Mouse (Mus musculus) forebrain, embryonic 14.5 days (tissue): ENCODE data around the gene Kcnip4. TPM values are rescaled to one million over a fixed set of nuclear protein-coding genes. Genes with fewer than 3 reads are reported as not detected.
A peak's percentile ranks its signal among the peaks of the same experiment; 100 is the strongest.

Experiments used
- ATAC-seq: fragments of 200-750 bp; cut with Nextera tagmentation; 2 replicates; pipeline ENCODE4 v1.8.0; 2017; ENCODE audit warnings: mild to moderate bottlenecking, moderate library complexity
- DNase-seq: peaks from one replicate; pipeline ENCODE4 v3.0.0-alpha.2; 2015; ENCODE audit warnings: low spot score
- H3K27ac ChIP-seq: fragments of 300-500 bp; sonication (generic); 2 replicates; pipeline ENCODE4 v1.5.1; 2014; ENCODE audit warnings: low read depth, mild to moderate bottlenecking, control low read depth, low read length, moderate library complexity
- H3K27me3 ChIP-seq: fragments of 300-500 bp; sonication (generic); replicated peaks from 2 replicates; pipeline ENCODE4 v1.6.1; 2014; ENCODE audit warnings: low read length, control low read depth, mixed read lengths; ENCODE audit not compliant: control insufficient read depth, insufficient read depth
- H3K36me3 ChIP-seq: fragments of 300-500 bp; sonication (generic); 2 replicates; pipeline ENCODE4 v1.6.1; 2014; ENCODE audit warnings: low read length, control low read depth; ENCODE audit not compliant: control insufficient read depth, insufficient read depth
- H3K4me1 ChIP-seq: fragments of 300-500 bp; sonication (generic); 2 replicates; pipeline ENCODE4 v1.6.1; 2014; ENCODE audit warnings: antibody characterized with exemption, low read length, control low read depth; ENCODE audit not compliant: control insufficient read depth, insufficient read depth
- H3K4me2 ChIP-seq: fragments of 300-500 bp; sonication (generic); 2 replicates; pipeline ENCODE4 v1.6.1; 2014; ENCODE audit warnings: mild to moderate bottlenecking, control low read depth, low read length
- H3K4me3 ChIP-seq: fragments of 300-500 bp; sonication (generic); 2 replicates; pipeline ENCODE4 v1.5.1; 2014; ENCODE audit warnings: low read depth, low read length, control low read depth
- H3K9ac ChIP-seq: fragments of 300-500 bp; sonication (generic); 2 replicates; pipeline ENCODE4 v1.6.1; 2014; ENCODE audit warnings: mild to moderate bottlenecking, low read length, control low read depth, moderate library complexity
- H3K9me3 ChIP-seq: fragments of 300-500 bp; sonication (generic); replicated peaks from 2 replicates; pipeline ENCODE4 v1.6.1; 2016; ENCODE audit warnings: low read length, control low read depth, mixed read lengths; ENCODE audit not compliant: control insufficient read depth
- WGBS: fragments of 180-500 bp; shearing (Covaris S2); extraction: QIAGEN DNeasy Blood & Tissue Kit; methylation state at CpG from one replicate; pipeline ENCODE4 v1.1.7; 2014; 5-methylcytosine and 5-hydroxymethylcytosine counted together
- polyA plus RNA-seq: library from polyadenylated mRNA; unstranded; fragments of >200 nt; fragmentation: Nextera tagmentation; extraction: Ambion mirVana; gene quantifications from 2 replicates; pipeline ENCODE4 v1.2.1, GENCODE M21; 2014

Gene Kcnip4
- polyA plus RNA-seq, 1 experiment from 2014 or later = 8.0 TPM

DNA sequence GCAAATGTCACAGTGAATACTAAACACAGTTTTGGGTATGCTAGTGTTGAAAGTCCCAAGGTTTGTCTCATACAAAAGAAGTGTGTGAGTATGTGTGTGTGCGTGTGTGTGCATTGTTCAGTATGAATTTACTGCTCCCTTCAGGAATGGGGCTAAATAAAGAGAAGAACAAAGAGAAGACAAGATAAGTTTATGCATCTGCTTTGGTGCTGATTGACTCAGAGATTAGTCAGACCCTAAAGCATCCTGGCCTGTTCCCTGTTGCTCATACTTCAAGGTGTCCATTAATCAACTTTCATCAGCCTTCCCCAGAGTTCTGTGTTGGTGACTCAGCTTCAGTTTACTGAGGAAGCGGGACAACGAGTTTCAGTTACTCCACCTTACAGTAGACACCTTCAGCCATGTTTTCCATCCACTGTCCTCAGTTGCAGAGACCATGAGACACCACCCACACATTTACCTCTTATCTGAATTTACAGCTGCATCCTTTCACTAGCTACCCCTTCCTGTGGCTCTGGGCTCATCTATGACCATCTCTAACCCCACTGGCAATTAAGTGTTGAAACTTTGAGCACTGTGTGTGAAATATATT, 960.6 kb downstream of the Kcnip4 start:
- ATAC-seq (no peak), DNase-seq (no peak)
- Histone ChIP-seq H3K27me3 (no peaks in the 10 kb centered on the region), H3K4me3 (no peak overlapping the region), H3K4me1 (no peaks in the 10 kb centered on the region), H3K36me3 (no peaks in the 10 kb centered on the region), H3K9ac (no peak overlapping the region), H3K9me3 (no peaks in the 10 kb centered on the region), H3K27ac (no peak overlapping the region), H3K4me2 (no peak overlapping the region)
- WGBS = 97% methylated on average over 3 of the region's 3 CpGs

DNA sequence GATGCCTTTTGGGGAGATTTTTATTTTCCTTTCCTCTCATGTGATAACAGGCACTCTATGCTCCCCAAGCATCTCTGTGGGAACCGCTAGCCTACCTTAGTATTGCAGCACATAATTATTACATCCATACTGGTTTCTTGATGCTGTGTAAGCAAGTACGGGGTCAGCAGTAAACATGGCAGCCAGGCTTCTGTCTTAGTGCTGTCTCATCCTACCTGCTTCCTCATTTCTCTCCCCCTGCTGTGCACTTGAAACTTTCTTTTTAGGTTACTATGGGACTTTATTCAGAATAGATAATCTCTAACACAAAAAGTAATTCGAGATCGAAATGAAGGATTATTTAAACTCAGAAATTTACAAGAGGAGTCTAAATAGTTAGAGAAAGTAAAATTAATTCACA, 973.0 kb downstream of the Kcnip4 start:
- ATAC-seq (no peak), DNase-seq (no peak)
- Histone ChIP-seq H3K4me1 (no peaks in the 10 kb centered on the region), H3K9ac (no peak overlapping the region), H3K27ac (no peak overlapping the region), H3K9me3 (no peaks in the 10 kb centered on the region), H3K27me3 (no peaks in the 10 kb centered on the region), H3K4me3 (no peak overlapping the region), H3K36me3 (no peaks in the 10 kb centered on the region), H3K4me2 (no peak overlapping the region)
- 89% methylated on average over 4 of the region's 4 CpGs for WGBS

DNA sequence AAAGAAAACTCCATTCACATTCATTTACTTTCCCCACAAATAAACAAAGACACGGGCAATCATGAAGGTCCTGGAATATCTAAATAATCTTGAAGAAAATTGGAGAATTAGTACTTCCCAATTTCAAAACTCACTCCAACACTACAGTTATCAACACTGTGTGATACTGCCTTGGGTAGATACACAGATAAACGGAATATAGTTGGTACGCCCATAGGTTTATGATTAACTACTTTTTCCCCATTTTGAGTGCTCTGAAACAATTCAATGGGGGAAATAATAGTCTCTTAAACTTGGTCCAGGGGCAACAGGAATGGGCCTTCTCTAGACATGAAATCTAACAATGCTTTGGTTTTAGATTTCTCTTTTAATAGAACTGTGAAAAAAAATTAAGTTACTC, 978.9 kb downstream of the Kcnip4 start:
- no peak overlapping the region for H3K27ac ChIP-seq
- no peak overlapping the region for H3K4me3 ChIP-seq
- 90% methylated on average over 3 of the region's 3 CpGs for WGBS
- no peak for DNase-seq
- no peak overlapping the region for H3K4me2 ChIP-seq
- H3K9me3 ChIP-seq = no peaks in the 10 kb centered on the region
- no peak for ATAC-seq
- no peaks in the 10 kb centered on the region for H3K36me3 ChIP-seq
- H3K4me1 ChIP-seq = no peaks in the 10 kb centered on the region
- no peak overlapping the region for H3K9ac ChIP-seq
- no peaks in the 10 kb centered on the region for H3K27me3 ChIP-seq

DNA sequence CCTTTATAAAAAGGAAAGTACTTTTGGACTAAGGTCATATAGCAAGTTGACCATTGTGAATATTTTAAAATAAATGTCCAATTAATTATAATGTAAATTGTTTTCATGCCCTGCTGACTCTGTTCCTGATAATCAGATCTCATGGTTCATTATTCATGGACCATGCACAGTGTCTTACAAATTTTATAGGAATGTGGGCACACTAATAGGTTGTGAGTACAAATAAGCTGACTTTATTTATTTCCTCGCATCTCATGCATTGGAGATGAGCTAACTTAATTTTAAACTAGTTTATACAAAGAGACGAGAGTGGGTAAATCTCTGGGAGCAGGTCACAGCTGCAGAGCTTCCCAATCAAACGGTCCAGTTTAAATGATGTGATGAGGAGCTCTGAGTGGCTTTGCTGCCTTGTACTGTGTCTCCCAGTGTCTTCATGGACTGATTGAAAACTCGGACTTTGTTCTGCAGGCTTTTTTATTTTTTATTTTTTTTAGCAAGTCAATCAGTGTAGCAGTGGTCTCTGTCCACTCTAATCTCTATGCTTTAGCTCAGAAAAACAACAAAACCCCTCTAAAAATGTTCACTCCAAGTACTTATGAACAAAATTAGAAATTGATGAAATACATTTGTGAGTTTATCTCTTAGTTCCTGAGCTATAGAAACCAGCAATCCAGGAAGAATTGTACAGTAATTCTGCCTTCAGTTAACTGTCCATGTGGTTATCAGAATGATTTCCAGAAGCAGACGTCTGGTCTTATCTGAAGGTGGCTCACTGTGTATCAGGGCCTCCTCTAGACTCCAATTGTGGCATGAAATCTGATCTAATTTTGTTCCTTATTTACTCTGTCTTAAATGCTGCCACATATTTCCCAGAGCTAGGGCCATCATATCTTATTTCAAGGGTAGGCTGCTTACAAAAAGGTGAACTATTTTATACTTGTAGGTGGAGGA, 979.6 kb downstream of the Kcnip4 start:
- no peaks in the 10 kb centered on the region for H3K9me3 ChIP-seq
- no peak overlapping the region for H3K4me2 ChIP-seq
- no peaks in the 10 kb centered on the region for H3K27me3 ChIP-seq
- no peaks in the 10 kb centered on the region for H3K4me1 ChIP-seq
- H3K4me3 ChIP-seq = no peak overlapping the region
- ATAC-seq (no peak), DNase-seq (no peak)
- 31% methylated on average over 5 of the region's 5 CpGs for WGBS
- no peaks in the 10 kb centered on the region for H3K36me3 ChIP-seq
- H3K27ac ChIP-seq = no peak overlapping the region
- H3K9ac ChIP-seq = no peak overlapping the region

DNA sequence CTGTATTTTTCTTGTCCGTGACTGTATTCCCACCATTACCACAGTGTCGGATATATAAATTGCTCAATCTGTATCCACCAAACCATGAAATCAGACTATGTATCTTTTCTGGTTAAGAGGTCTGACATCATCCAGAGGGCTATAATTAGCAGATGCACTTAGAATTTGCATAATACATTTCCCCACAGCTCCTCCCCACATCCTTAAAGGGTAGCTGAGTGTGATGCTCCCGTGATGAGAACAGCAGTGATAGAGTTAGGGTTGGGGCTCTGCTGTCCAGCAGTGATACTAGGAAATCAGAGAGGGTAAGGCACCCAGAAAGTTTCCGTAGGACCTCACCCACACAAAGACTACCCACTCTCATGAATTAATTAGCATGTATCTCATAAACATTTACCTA, 1006.7 kb downstream of the Kcnip4 start:
- Histone ChIP-seq H3K4me1 (no peaks in the 10 kb centered on the region), H3K9ac (no peak overlapping the region), H3K4me3 (no peak overlapping the region), H3K4me2 (no peak overlapping the region), H3K36me3 (no peaks in the 10 kb centered on the region), H3K27ac (no peak overlapping the region), H3K27me3 (no peaks in the 10 kb centered on the region), H3K9me3 (no peaks in the 10 kb centered on the region)
- DNase-seq (peak; percentile 16), ATAC-seq (no peak)
- 60% methylated on average over 4 of the region's 4 CpGs for WGBS

DNA sequence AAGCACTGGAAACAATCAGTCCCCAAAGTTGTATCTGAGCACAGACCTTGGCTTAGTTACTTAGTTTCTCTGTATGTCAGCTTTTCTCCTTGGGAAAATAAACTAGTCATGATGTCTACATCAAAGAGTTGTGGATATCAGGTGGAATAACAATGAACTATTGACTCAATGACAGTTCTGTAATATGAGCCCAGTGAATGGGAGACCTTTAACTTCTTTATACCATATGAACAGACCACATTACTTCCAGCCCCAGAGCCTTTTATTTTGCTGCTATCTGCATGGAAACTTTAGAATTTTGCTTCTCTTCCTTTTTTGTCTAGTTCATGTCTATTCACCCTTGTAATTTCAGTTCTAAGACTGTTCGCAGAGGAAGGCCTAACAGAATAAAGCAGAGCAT, 1011.4 kb downstream of the Kcnip4 start:
- no peaks in the 10 kb centered on the region for H3K36me3 ChIP-seq
- H3K4me3 ChIP-seq = no peak overlapping the region
- ATAC-seq = no peak
- H3K9me3 ChIP-seq = no peaks in the 10 kb centered on the region
- no peak overlapping the region for H3K4me2 ChIP-seq
- H3K4me1 ChIP-seq = 0 out of 2 replicates have a peak, but pooled peaks cover 2% of the 10 kb centered on the region
- H3K27me3 ChIP-seq = no peaks in the 10 kb centered on the region
- WGBS = 24% methylated on average over 1 of the region's 1 CpGs
- no peak overlapping the region for H3K9ac ChIP-seq
- H3K27ac ChIP-seq = no peak overlapping the region
- no peak for DNase-seq

DNA sequence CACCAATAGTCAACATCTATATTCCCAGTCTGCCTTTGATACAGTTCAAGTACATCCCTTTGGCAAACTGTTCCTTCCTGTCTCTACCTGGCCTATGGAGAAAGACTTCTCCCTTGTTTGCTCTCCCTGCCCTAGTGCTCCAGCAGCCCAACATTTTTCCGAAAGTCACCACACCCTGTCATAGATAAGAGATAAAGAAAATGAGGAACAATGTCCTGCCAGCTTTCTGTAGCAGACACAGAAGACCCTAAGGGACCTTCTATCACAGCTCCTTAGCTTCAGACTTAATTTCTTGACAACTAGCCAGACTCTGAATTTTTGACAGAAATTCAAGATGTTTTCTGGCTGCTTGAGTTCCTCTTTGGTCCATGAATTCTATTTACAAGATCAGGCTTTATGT, 1013.4 kb downstream of the Kcnip4 start:
- Histone ChIP-seq H3K4me2 (no peak overlapping the region), H3K27me3 (no peaks in the 10 kb centered on the region), H3K36me3 (no peaks in the 10 kb centered on the region), H3K4me1 (0 out of 2 replicates have a peak, but pooled peaks cover 2% of the 10 kb centered on the region), H3K9ac (no peak overlapping the region), H3K9me3 (no peaks in the 10 kb centered on the region), H3K4me3 (no peak overlapping the region), H3K27ac (no peak overlapping the region)
- WGBS = 88% methylated on average over 1 of the region's 1 CpGs
- ATAC-seq (no peak), DNase-seq (no peak)

DNA sequence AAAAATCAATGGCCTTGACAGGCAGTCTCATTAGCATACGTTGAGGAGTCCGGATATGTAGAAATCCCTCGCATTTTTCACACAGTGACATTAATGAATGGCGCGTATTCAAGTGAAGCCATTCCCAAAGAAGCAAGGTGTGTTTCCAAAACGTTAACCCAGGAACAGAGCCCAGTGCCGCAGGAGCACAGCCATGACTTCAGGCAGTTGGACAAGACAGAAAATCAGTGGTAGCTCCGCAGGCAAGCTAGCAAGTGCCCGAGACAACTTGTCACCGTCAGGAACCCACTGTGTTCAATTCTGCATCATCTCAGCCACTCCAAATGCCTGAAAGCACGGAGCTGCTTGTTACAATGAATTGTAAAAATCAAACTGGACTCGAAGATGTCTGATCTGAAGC, 1014.5 kb downstream of the Kcnip4 start:
- H3K36me3 ChIP-seq = no peaks in the 10 kb centered on the region
- ATAC-seq = no peak
- WGBS = 73% methylated on average over 12 of the region's 12 CpGs
- H3K4me3 ChIP-seq = no peak overlapping the region
- no peak overlapping the region for H3K27ac ChIP-seq
- H3K9ac ChIP-seq = no peak overlapping the region
- DNase-seq = no peak
- H3K4me1 ChIP-seq = 0 out of 2 replicates have a peak, but pooled peaks cover 2% of the 10 kb centered on the region
- no peaks in the 10 kb centered on the region for H3K27me3 ChIP-seq
- no peaks in the 10 kb centered on the region for H3K9me3 ChIP-seq
- H3K4me2 ChIP-seq = no peak overlapping the region
